Mouse (Mus musculus): Measurements from ENCODE around the gene Ppp2r3a. TPM values are rescaled to one million over a fixed set of nuclear protein-coding genes. Genes with fewer than 3 reads are reported as not detected.

Gene Ppp2r3a
- total and polyA plus RNA-seq, 3 experiments = 1.1 to 3.0 TPM; not detected in 1

GRCm38 (mm10) chr9:101207984-101208383, 43.6 kb downstream of the Ppp2r3a start:
- no peaks in the 10 kb centered on the region for H3K36me3 ChIP-seq (ENCODE audit: control insufficient read depth in 1 of 2, insufficient read depth in 2 of 2, low read length in 2 of 2)
- no peak overlapping the region for H3K4me3 ChIP-seq (ENCODE audit: control insufficient read depth in 1 of 2, insufficient read depth in 1 of 2, low read depth in 2 of 2, low read length in 2 of 2)
- no peaks in the 10 kb centered on the region for H3K4me1 ChIP-seq (ENCODE audit: control insufficient read depth in 1 of 2, insufficient read depth in 2 of 2, low read length in 2 of 2)
- no peaks in the 10 kb centered on the region for H3K79me2 ChIP-seq (ENCODE audit: control insufficient read depth, insufficient read depth, low read length, poor library complexity)
- H3K9ac ChIP-seq (ENCODE audit: control insufficient read depth, low read depth, low read length, poor library complexity, severe bottlenecking) = no peak overlapping the region
- H3K9me3 ChIP-seq (replicated peaks; ENCODE audit: insufficient read depth, low read length) = no peaks in the 10 kb centered on the region
- H3K27me3 ChIP-seq (ENCODE audit: control insufficient read depth in 1 of 2, insufficient read depth in 2 of 2, low read length in 2 of 2) = no peaks in the 10 kb centered on the region
- TF ChIP-seq USF2 (IDR thresholded peaks at IDR 0.05; ENCODE audit: borderline replicate concordance in 1 of 2, insufficient read depth in 1 of 2, low read depth in 1 of 2, low read length in 2 of 2) (no peak), CTCF (IDR thresholded peaks at IDR 0.05 in 2 of 3, conservative IDR thresholded peaks at IDR 0.05 in 1 of 3; ENCODE audit: control insufficient read depth in 1 of 3, insufficient read depth in 1 of 3, low read depth in 2 of 3, low read length in 3 of 3, poor library complexity in 1 of 3, severe bottlenecking in 1 of 3) (no peak), POLR2A (IDR thresholded peaks at IDR 0.05; ENCODE audit: control insufficient read depth in 1 of 2, insufficient read depth in 1 of 2, low read depth in 1 of 2, low read length in 2 of 2, poor library complexity in 1 of 2) (no peak), KAT2A (conservative IDR thresholded peaks at IDR 0.05; ENCODE audit: low read depth, low read length) (no peak), TBP (IDR thresholded peaks at IDR 0.05; ENCODE audit: low read depth, low read length) (no peak), BHLHE40 (IDR thresholded peaks at IDR 0.05; ENCODE audit: borderline replicate concordance, low read depth, low read length) (no peak), MEF2A (IDR thresholded peaks at IDR 0.05; ENCODE audit: extremely low read depth, insufficient replicate concordance, low read depth, low read length, poor library complexity, severe bottlenecking) (no peak), USF1 (IDR thresholded peaks at IDR 0.05; ENCODE audit: low read depth, low read length) (no peak), SMC3 (IDR thresholded peaks at IDR 0.05; ENCODE audit: low read depth, low read length) (no peak), MAX (IDR thresholded peaks at IDR 0.05; ENCODE audit: low read length) (no peak), RCOR1 (IDR thresholded peaks at IDR 0.05; ENCODE audit: low read depth, low read length) (no peak), CHD2 (IDR thresholded peaks at IDR 0.05; ENCODE audit: low read length) (no peak), UBTF (IDR thresholded peaks at IDR 0.05; ENCODE audit: borderline replicate concordance, insufficient read depth, low read depth, low read length) (no peak), ZKSCAN1 (IDR thresholded peaks at IDR 0.05; ENCODE audit: low read depth, low read length) (no peak), NELFE (IDR thresholded peaks at IDR 0.05; ENCODE audit: low read depth, low read length) (no peak), CHD1 (IDR thresholded peaks at IDR 0.05; ENCODE audit: low read depth, low read length) (no peak), GABPA (IDR thresholded peaks at IDR 0.05; ENCODE audit: low read depth, low read length) (no peak), ZNF384 (IDR thresholded peaks at IDR 0.05; ENCODE audit: low read depth, low read length) (no peak), TAL1 (IDR thresholded peaks at IDR 0.05; ENCODE audit: low read length) (no peak)
- DNase-seq (ENCODE audit: low read depth, low spot score) = no peak
- no peak overlapping the region for H3K27ac ChIP-seq (ENCODE audit: control insufficient read depth, low read depth, low read length)

DNA sequence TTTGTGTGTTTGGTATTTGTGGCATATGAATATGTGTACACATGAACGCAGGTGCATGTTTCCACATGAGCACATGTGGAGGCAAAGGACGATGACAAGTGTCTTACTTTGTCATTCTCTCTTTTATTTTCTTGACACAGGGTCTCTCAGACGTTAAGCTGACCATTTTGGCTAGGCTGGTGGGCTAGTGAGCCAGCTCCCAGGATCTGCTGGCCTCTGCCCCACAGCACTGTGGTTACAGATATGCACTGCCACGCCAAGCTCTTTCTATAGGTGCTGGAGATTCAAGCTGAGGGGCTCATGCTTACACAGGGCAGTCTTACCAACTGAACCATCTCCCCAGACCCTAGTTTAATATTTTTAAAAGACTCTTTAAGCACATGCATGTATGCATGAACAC, 45.1 kb downstream of the Ppp2r3a start:
- no peak for TF ChIP-seq CHD2 (IDR thresholded peaks at IDR 0.05; ENCODE audit: low read length)
- no peak for TF ChIP-seq GATA1 (IDR thresholded peaks at IDR 0.05; ENCODE audit: low read depth, low read length)
- TF ChIP-seq JUND (IDR thresholded peaks at IDR 0.05; ENCODE audit: low read depth, low read length) = no peak
- no peak for TF ChIP-seq RAD21 (IDR thresholded peaks at IDR 0.05; ENCODE audit: low read depth, low read length)
- TF ChIP-seq MAX (IDR thresholded peaks at IDR 0.05; ENCODE audit: low read length) = no peak
- no peak for TF ChIP-seq TBP (IDR thresholded peaks at IDR 0.05; ENCODE audit: low read depth, low read length)
- no peak for TF ChIP-seq MAFK (IDR thresholded peaks at IDR 0.05; ENCODE audit: borderline replicate concordance, low read depth, low read length)
- TF ChIP-seq ZNF384 (IDR thresholded peaks at IDR 0.05; ENCODE audit: low read depth, low read length) = no peak
- no peak for TF ChIP-seq MYC (IDR thresholded peaks at IDR 0.05; ENCODE audit: low read depth, low read length)
- DNase-seq (ENCODE audit: low read depth, low spot score) = no peak
- H3K27ac ChIP-seq (ENCODE audit: control insufficient read depth, low read depth, low read length) = no peak overlapping the region

More for the DNA sequence above, 45.1 kb downstream of the Ppp2r3a start:
- H3K79me2 ChIP-seq (ENCODE audit: control insufficient read depth, insufficient read depth, low read length, poor library complexity) = no peaks in the 10 kb centered on the region
- H3K9ac ChIP-seq (ENCODE audit: control insufficient read depth, low read depth, low read length, poor library complexity, severe bottlenecking) = no peak overlapping the region
- no peaks in the 10 kb centered on the region for H3K27me3 ChIP-seq (ENCODE audit: control insufficient read depth in 1 of 2, insufficient read depth in 2 of 2, low read length in 2 of 2)
- no peak overlapping the region for H3K4me3 ChIP-seq (ENCODE audit: control insufficient read depth in 1 of 2, insufficient read depth in 1 of 2, low read depth in 2 of 2, low read length in 2 of 2)
- H3K4me1 ChIP-seq (ENCODE audit: control insufficient read depth in 1 of 2, insufficient read depth in 2 of 2, low read length in 2 of 2) = no peaks in the 10 kb centered on the region
- H3K9me3 ChIP-seq (replicated peaks; ENCODE audit: insufficient read depth, low read length) = no peaks in the 10 kb centered on the region
- H3K36me3 ChIP-seq (ENCODE audit: control insufficient read depth in 1 of 2, insufficient read depth in 2 of 2, low read length in 2 of 2) = no peaks in the 10 kb centered on the region
